In genomic region chr13:58298756-58299155, GRCm38 (mm10) we compare ENCODE assay signal across 23 mouse cellular contexts. TPM values are rescaled to one million over a fixed set of nuclear protein-coding genes. Genes with fewer than 3 reads are reported as not detected.
DNase-seq lines count a peak whose midpoint lies in the region; ATAC-seq and TF ChIP-seq lines count a peak whose summit lies in the region.
"Had no signal": no experiment of that assay in that cellular context is flagged by ENCODE, and none has a peak within 500 bp of the region (broad histone marks: within the 10 kb centered on the region; RNA-seq: fewer than 3 reads in every experiment).

No protein-coding gene starts in this region.

- no peaks in the 10 kb centered on the region for H3K4me1 ChIP-seq in ES-Bruce4 (ENCODE audit: control insufficient read depth, insufficient read depth, low read length)
- H3K4me1 ChIP-seq in hindbrain, embryonic 12.5 days, result no peaks in the 10 kb centered on the region
- H3K4me1 ChIP-seq: embryonic facial prominence, embryonic 12.5 days; forebrain, embryonic 15.5 days; heart, embryonic 15.5 days; hindbrain, embryonic 15.5 days had no signal

- no peaks in the 10 kb centered on the region for H3K36me3 ChIP-seq in ES-Bruce4 (ENCODE audit: control insufficient read depth, insufficient read depth, low read length, poor library complexity, severe bottlenecking)
- no peaks in the 10 kb centered on the region for H3K36me3 ChIP-seq in hindbrain, embryonic 12.5 days
- H3K36me3 ChIP-seq: embryonic facial prominence, embryonic 12.5 days; forebrain, embryonic 15.5 days; heart, embryonic 15.5 days; hindbrain, embryonic 10.5 days; hindbrain, embryonic 15.5 days had no signal

- no peak for TF ChIP-seq EP300 in ES-Bruce4 (IDR thresholded peaks at IDR 0.05; ENCODE audit: insufficient read depth, low read depth, low read length)

- TF ChIP-seq CTCF in ES-Bruce4 (IDR thresholded peaks at IDR 0.05; ENCODE audit: low read depth, low read length), result no peak

- peak overlapping the region; percentile 46 for H3K4me3 ChIP-seq in ES-Bruce4 (ENCODE audit: low read depth, low read length)
- no peak overlapping the region for H3K4me3 ChIP-seq in hindbrain, embryonic 12.5 days
- H3K4me3 ChIP-seq: embryonic facial prominence, embryonic 12.5 days; forebrain, embryonic 15.5 days; heart, adult 2 months; heart, embryonic 15.5 days; hindbrain, embryonic 10.5 days; hindbrain, embryonic 15.5 days had no signal

- intact Hi-C loops in left cerebral cortex, postnatal 10 days (cut with DNase I), result no loop called here

- DNase-seq in 3134 (ENCODE audit: extremely low read depth, insufficient read length, low spot score) (peak; percentile 10), A20 (ENCODE audit: low read depth, low spot score) (peak; percentile 26), NIH3T3 (ENCODE audit: low read depth) (peak; percentile 32)
- DNase-seq in lung, postnatal 14 days, result no peak
- DNase-seq in left cerebral cortex, postnatal 10 days (ENCODE audit: extremely low spot score in 1 of 2, low spot score in 2 of 2), result no peak
- no peak for DNase-seq in natural killer cell, adult 2 months (ENCODE audit: low spot score in 2 of 2)
- DNase-seq: adrenal gland, postnatal 10 days; cerebellum, adult 11 months; cerebellum, adult 8-10 months; cerebellum, postnatal 14 days; gastrocnemius, postnatal 14 days; heart, adult 2 months; heart, postnatal 14 days; kidney, adult 2 months had no signal

- ATAC-seq in hindbrain, embryonic 12.5 days (ENCODE audit: low FRiP score), result no peak
- ATAC-seq: forebrain, embryonic 15.5 days; intestine, embryonic 16.5 days had no signal

- H3K27me3 ChIP-seq in ES-Bruce4 (ENCODE audit: control insufficient read depth, insufficient read depth, low read length, poor library complexity, severe bottlenecking), result no peaks in the 10 kb centered on the region
- H3K27me3 ChIP-seq in hindbrain, embryonic 12.5 days, result no peaks in the 10 kb centered on the region
- H3K27me3 ChIP-seq: embryonic facial prominence, embryonic 12.5 days; forebrain, embryonic 15.5 days; heart, embryonic 15.5 days; hindbrain, embryonic 15.5 days had no signal

- WGBS in hindbrain, embryonic 12.5 days, result 92% methylated on average over 3 of the region's 3 CpGs

- TF ChIP-seq POLR2A in ES-Bruce4 (IDR thresholded peaks at IDR 0.05; ENCODE audit: insufficient read depth, low read length), result no peak

- H3K9me3 ChIP-seq in ES-Bruce4 (replicated peaks; ENCODE audit: control insufficient read depth, insufficient read depth, low read length, poor library complexity, severe bottlenecking), result no peaks in the 10 kb centered on the region
- no peaks in the 10 kb centered on the region for H3K9me3 ChIP-seq in hindbrain, embryonic 12.5 days (replicated peaks)
- H3K9me3 ChIP-seq: embryonic facial prominence, embryonic 12.5 days; forebrain, embryonic 15.5 days; heart, embryonic 15.5 days; hindbrain, embryonic 10.5 days; hindbrain, embryonic 15.5 days had no signal

- no peak overlapping the region for H3K4me2 ChIP-seq in hindbrain, embryonic 12.5 days (replicated peaks)
- H3K4me2 ChIP-seq: embryonic facial prominence, embryonic 12.5 days; forebrain, embryonic 15.5 days; heart, embryonic 11.5 days; heart, embryonic 15.5 days; hindbrain, embryonic 15.5 days had no signal

- no peak overlapping the region for H3K9ac ChIP-seq in ES-Bruce4 (ENCODE audit: low read depth, poor library complexity, severe bottlenecking)
- H3K9ac ChIP-seq in hindbrain, embryonic 12.5 days, result no peak overlapping the region
- H3K9ac ChIP-seq: embryonic facial prominence, embryonic 12.5 days; forebrain, embryonic 15.5 days; heart, embryonic 15.5 days; hindbrain, embryonic 15.5 days had no signal

- H3K27ac ChIP-seq in ES-Bruce4 (ENCODE audit: insufficient read depth, low read length), result 0 out of 2 replicates have a peak overlapping the region, but pooled peaks have one; percentile 6
- no peak overlapping the region for H3K27ac ChIP-seq in hindbrain, embryonic 12.5 days
- H3K27ac ChIP-seq: embryonic facial prominence, embryonic 12.5 days; forebrain, embryonic 15.5 days; heart, adult 2 months; heart, embryonic 15.5 days; hindbrain, embryonic 10.5 days; hindbrain, embryonic 15.5 days had no signal

RNA-seq across cellular contexts. Expression of gene Gkap1, which starts 23.3 kb away (rescaled TPM):
- polyA plus RNA-seq in ES-Bruce4 (2011; ENCODE audit: insufficient read depth, insufficient read length, low read depth, missing spikeins), result 41.8 and 44.2 TPM in 2 replicates
- polyA plus RNA-seq in hindbrain, embryonic 12.5 days (2016; fragmentation: Nextera tagmentation; extraction: Ambion mirVana), result 42.7 and 44.0 TPM in 2 replicates
- 10 to 100 TPM; 17.9 to 22.6 TPM for total RNA-seq in left cerebral cortex, postnatal 10 days (2021)

Comparison
In these comparisons a context has a peak if more than half of its experiments do, and no peak if none do; other contexts are left out.
1. DNase-seq: peak in 3134 (single experiment), A20 (single experiment) and NIH3T3 (single experiment); none in lung, postnatal 14 days (single experiment), left cerebral cortex, postnatal 10 days (0 of 2) and natural killer cell, adult 2 months (0 of 2).